Mouse (Mus musculus) heart, embryonic 15.5 days (tissue): Measurements from ENCODE around the gene Chst8. TPM values are rescaled to one million over a fixed set of nuclear protein-coding genes. Genes with fewer than 3 reads are reported as not detected.

Experiments used
- polyA plus RNA-seq: library from polyadenylated mRNA; unstranded; fragments of >200 nt; fragmentation: Nextera tagmentation; extraction: Ambion mirVana; gene quantifications from 2 replicates; pipeline ENCODE4 v1.2.1, GENCODE M21; 2015

The Chst8 gene
- polyA plus RNA-seq, 1 experiment from 2014 or later: 0.44 TPM

Other genes starting within 250 kb of the Chst8 start
- 3.0 and 6.0 TPM in 2 replicates for gene Kctd15, start 156.0 kb downstream of the Chst8 start, polyA plus RNA-seq
- 41.0 and 49.5 TPM in 2 replicates for gene Pepd, start 99.7 kb upstream of the Chst8 start, polyA plus RNA-seq
- gene Cebpg, start 243.9 kb upstream of the Chst8 start, polyA plus RNA-seq: 18.0 and 22.1 TPM in 2 replicates